Mouse (Mus musculus): ENCODE data around the gene Taf15.

GRCm38 (mm10) chr11:83529024-83529423 is 56.1 kb downstream of the Taf15 start:
- no peak for TF ChIP-seq SMC3 (IDR thresholded peaks at IDR 0.05; ENCODE audit: low read depth, low read length)
- no peak for TF ChIP-seq CTCF (IDR thresholded peaks at IDR 0.05 in 2 of 3, conservative IDR thresholded peaks at IDR 0.05 in 1 of 3; ENCODE audit: control insufficient read depth in 1 of 3, insufficient read depth in 1 of 3, low read depth in 2 of 3, low read length in 3 of 3, poor library complexity in 1 of 3, severe bottlenecking in 1 of 3)
- no peak for TF ChIP-seq EP300 (IDR thresholded peaks at IDR 0.05; ENCODE audit: low read depth in 1 of 2, low read length in 2 of 2)
- no peak for TF ChIP-seq POLR2A (IDR thresholded peaks at IDR 0.05; ENCODE audit: control insufficient read depth in 1 of 2, insufficient read depth in 1 of 2, low read depth in 1 of 2, low read length in 2 of 2, poor library complexity in 1 of 2)
- no peak for TF ChIP-seq RAD21 (IDR thresholded peaks at IDR 0.05; ENCODE audit: low read depth, low read length)
- no peak for TF ChIP-seq ETS1 (IDR thresholded peaks at IDR 0.05; ENCODE audit: low read depth, low read length)

All from MEL (cell line).